Mouse (Mus musculus): ENCODE measurements at regions not wholly inside any gene's neighbourhood (a gene's known extent, or its start where the extent isn't known, plus 50 kb on each side); places are given as distances from the start of the nearest gene placed in this dataset.
A peak's percentile ranks its signal among the peaks of the same experiment; 100 is the strongest.

GRCm38 (mm10) chr2:79134281-79134680 is 120.9 kb upstream of the Itga4 start:
- DNase-seq (ENCODE audit: low read depth, low spot score) = no peak

- DNase-seq (ENCODE audit: low read depth, low spot score) = no peak
These were observed 119.2 kb upstream of the Itga4 start for GRCm38 (mm10) chr2:79135986-79136385.

GRCm38 (mm10) chr2:79136619-79137458 is 118.4 kb upstream of the Itga4 start:
- DNase-seq (ENCODE audit: low read depth, low spot score) = no peak

GRCm38 (mm10) chr2:79137694-79138171 is 117.5 kb upstream of the Itga4 start:
- DNase-seq (ENCODE audit: low read depth, low spot score) = no peak

- DNase-seq (ENCODE audit: low read depth, low spot score) = no peak
These were observed 116.7 kb upstream of the Itga4 start for GRCm38 (mm10) chr2:79138368-79139109.

GRCm38 (mm10) chr2:79141961-79142360 is 113.3 kb upstream of the Itga4 start:
- DNase-seq (ENCODE audit: low read depth, low spot score) = no peak

- DNase-seq (ENCODE audit: low read depth, low spot score) = no peak
These were observed 112.0 kb upstream of the Itga4 start for GRCm38 (mm10) chr2:79143196-79143595.

- DNase-seq (ENCODE audit: low read depth, low spot score) = no peak
These were observed 109.3 kb upstream of the Itga4 start for GRCm38 (mm10) chr2:79145897-79146296.

- DNase-seq (ENCODE audit: low read depth, low spot score) = no peak
These were observed 108.7 kb upstream of the Itga4 start for GRCm38 (mm10) chr2:79146563-79146962.

- no peak for DNase-seq (ENCODE audit: low read depth, low spot score)
These were observed 106.1 kb upstream of the Itga4 start for GRCm38 (mm10) chr2:79149012-79149698.

GRCm38 (mm10) chr2:79151610-79152009 is 103.6 kb upstream of the Itga4 start:
- no peak for DNase-seq (ENCODE audit: low read depth, low spot score)

GRCm38 (mm10) chr2:79152031-79152694 is 103.1 kb upstream of the Itga4 start:
- no peak for DNase-seq (ENCODE audit: low read depth, low spot score)

GRCm38 (mm10) chr2:79152695-79153057 is 102.5 kb upstream of the Itga4 start:
- no peak for DNase-seq (ENCODE audit: low read depth, low spot score)

GRCm38 (mm10) chr2:79153070-79153469 is 102.2 kb upstream of the Itga4 start:
- no peak for DNase-seq (ENCODE audit: low read depth, low spot score)

- DNase-seq (ENCODE audit: low read depth, low spot score) = no peak
These were observed 96.7 kb upstream of the Itga4 start for GRCm38 (mm10) chr2:79158450-79159055.

- DNase-seq (ENCODE audit: low read depth, low spot score) = no peak
These were observed 95.9 kb upstream of the Itga4 start for GRCm38 (mm10) chr2:79159336-79159735.

GRCm38 (mm10) chr2:79172967-79173919 is 82.0 kb upstream of the Itga4 start:
- peak; percentile 6 for DNase-seq (ENCODE audit: low read depth, low spot score)

- no peak for DNase-seq (ENCODE audit: low read depth, low spot score)
These were observed 80.9 kb upstream of the Itga4 start for GRCm38 (mm10) chr2:79174282-79174681.

- DNase-seq (ENCODE audit: low read depth, low spot score) = no peak
These were observed 74.4 kb upstream of the Itga4 start for GRCm38 (mm10) chr2:79180782-79181181.

- DNase-seq (ENCODE audit: low read depth, low spot score) = no peak
These were observed 72.1 kb upstream of the Itga4 start for GRCm38 (mm10) chr2:79183034-79183630.

All from R1 (cell line).